Mouse (Mus musculus): ENCODE data around the gene Fmnl3. TPM values are rescaled to one million over a fixed set of nuclear protein-coding genes. Genes with fewer than 3 reads are reported as not detected.

Fmnl3 gene
- total and polyA plus RNA-seq, 3 experiments, result 24.2 to 49.3 (median 28.6) TPM

DNA sequence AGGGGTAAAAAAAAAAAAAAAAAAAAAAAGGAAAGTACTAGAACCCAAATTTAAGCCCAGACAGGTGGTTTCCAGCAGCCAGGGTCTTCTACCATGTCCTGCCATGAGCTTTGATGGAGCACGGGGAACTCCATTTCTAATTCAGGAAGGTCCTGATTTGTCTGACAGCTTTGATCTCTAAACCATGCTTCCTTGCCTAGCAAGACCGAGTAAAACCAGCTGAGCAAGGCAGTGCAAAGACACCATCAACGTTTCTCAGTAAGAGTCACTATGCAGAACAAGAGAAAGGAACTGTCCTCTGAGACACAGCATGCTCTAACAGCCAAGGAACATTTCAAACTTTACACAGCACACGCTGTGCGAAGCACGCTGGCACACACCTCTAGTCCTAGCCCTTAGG is 18.7 kb downstream of the Fmnl3 start:
- Histone ChIP-seq H3K9me3 (replicated peaks; ENCODE audit: low read length) (no peaks in the 10 kb centered on the region), H3K9ac (ENCODE audit: insufficient read depth, low read depth) (peak overlapping the region; percentile 4; the same call in 1 of the 2 replicates), H3K4me3 (replicated peaks in 1 of 3; ENCODE audit: low read depth in 2 of 3, low read length in 2 of 3, poor library complexity in 1 of 3) (no peak overlapping the region), H3K36me3 (replicated peaks in 1 of 2; ENCODE audit: control insufficient read depth in 1 of 2, insufficient read depth in 1 of 2, low read length in 1 of 2) (peaks cover 0 to 20% of the 10 kb centered on the region in 2 experiments), H3K79me2 (replicated peaks; ENCODE audit: control insufficient read depth, extremely low read depth, insufficient read depth, poor library complexity, severe bottlenecking) (peaks cover 46% of the 10 kb centered on the region), H3K4me1 (ENCODE audit: control insufficient read depth in 1 of 2, insufficient read depth in 2 of 2) (peaks cover 63 to 96% of the 10 kb centered on the region in 2 experiments), H3K27ac (ENCODE audit: insufficient read depth, low read depth) (peak overlapping the region; percentile 94), H3K27me3 (replicated peaks) (no peaks in the 10 kb centered on the region), H3K4me2 (ENCODE audit: insufficient read depth, low read depth, poor library complexity, severe bottlenecking) (peak overlapping the region; percentile 74)
- TF ChIP-seq SIN3A (IDR thresholded peaks at IDR 0.05; ENCODE audit: low read length), result peak; percentile 79
- peak; percentile 24; the same call in 1 of the 2 replicates for TF ChIP-seq RCOR1 (conservative IDR thresholded peaks at IDR 0.05; ENCODE audit: low read depth, low read length)
- peak; percentile 47; the same call in 1 of the 2 replicates for TF ChIP-seq MXI1 (IDR thresholded peaks at IDR 0.05; ENCODE audit: low read depth, low read length)
- peak; percentile 98 for TF ChIP-seq MEF2A (IDR thresholded peaks at IDR 0.05; ENCODE audit: borderline replicate concordance, low read depth, low read length)
- TF ChIP-seq TCF12 (IDR thresholded peaks at IDR 0.05; ENCODE audit: low read depth, low read length), result peak; percentile 81
- peak; percentile 61 for TF ChIP-seq BHLHE40 (IDR thresholded peaks at IDR 0.05; ENCODE audit: low read depth, low read length)
- no peak for TF ChIP-seq ZKSCAN1 (IDR thresholded peaks at IDR 0.05; ENCODE audit: borderline replicate concordance, low read depth, low read length)
- peak; percentile 74 for TF ChIP-seq IRF4 (IDR thresholded peaks at IDR 0.05; ENCODE audit: low read depth, low read length)
- TF ChIP-seq ZC3H11A (IDR thresholded peaks at IDR 0.05; ENCODE audit: low read depth, low read length), result no peak
- TF ChIP-seq ETS1 (conservative IDR thresholded peaks at IDR 0.05; ENCODE audit: low read depth, low read length), result peak; percentile 93
- no peak for TF ChIP-seq USF1 (IDR thresholded peaks at IDR 0.05; ENCODE audit: low read depth, low read length)
- TF ChIP-seq MAX (IDR thresholded peaks at IDR 0.05; ENCODE audit: low read length), result peak; percentile 72; the same call in 1 of the 2 replicates
- TF ChIP-seq SMC3 (IDR thresholded peaks at IDR 0.05; ENCODE audit: low read depth, low read length), result no peak; the same call in 1 of the 2 replicates
- peak; percentile 85 for TF ChIP-seq EP300 (IDR thresholded peaks at IDR 0.05; ENCODE audit: low read length)
- TF ChIP-seq ZNF384 (IDR thresholded peaks at IDR 0.05; ENCODE audit: low read depth, low read length), result peak; percentile 98
- TF ChIP-seq E2F4 (IDR thresholded peaks at IDR 0.05; ENCODE audit: insufficient replicate concordance, low read depth, low read length), result no peak
- no peak for TF ChIP-seq MAZ (IDR thresholded peaks at IDR 0.05; ENCODE audit: low read depth, low read length)
- TF ChIP-seq MYC (IDR thresholded peaks at IDR 0.05; ENCODE audit: low read depth, low read length), result peak; percentile 84
- peak; percentile 69 for DNase-seq (ENCODE audit: extremely low read depth)
- in situ Hi-C loops (cut with MboI; ENCODE audit: low pct_ligation_motif_present, low pct_unique_long_range_greater_than_20kb, low sequenced_read_pairs), result no loop called here
- dilution Hi-C loops (cut with MboI; ENCODE audit: extremely low pct_ligation_motif_present, extremely low pct_unique_long_range_greater_than_20kb, low sequenced_read_pairs), result no loop called here

DNA sequence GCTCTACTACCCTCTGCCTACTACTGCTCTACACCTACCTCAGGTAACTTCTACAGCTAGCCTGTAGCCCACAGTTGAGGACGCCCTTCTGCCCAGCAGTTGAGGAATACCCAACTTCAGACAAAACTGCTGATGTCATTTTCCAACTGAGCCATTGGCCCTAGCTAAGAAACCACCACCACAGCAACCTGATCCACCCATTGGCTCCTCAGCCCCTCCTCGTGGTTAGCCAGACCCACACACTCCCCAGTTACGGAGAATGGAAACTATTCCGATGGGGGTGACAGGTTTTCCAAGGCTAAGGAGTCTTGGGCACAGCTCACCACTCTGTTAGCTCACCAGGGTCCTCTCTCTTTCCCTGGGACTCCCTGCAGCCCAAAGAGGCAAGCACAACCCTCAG is 25.3 kb downstream of the Fmnl3 start:
- no peak for DNase-seq (ENCODE audit: extremely low read depth)
- Histone ChIP-seq H3K4me2 (ENCODE audit: insufficient read depth, low read depth, poor library complexity, severe bottlenecking) (no peak overlapping the region), H3K4me1 (ENCODE audit: control insufficient read depth in 1 of 2, insufficient read depth in 2 of 2) (peaks cover 64 to 98% of the 10 kb centered on the region in 2 experiments), H3K36me3 (replicated peaks in 1 of 2; ENCODE audit: control insufficient read depth in 1 of 2, insufficient read depth in 1 of 2, low read length in 1 of 2) (peaks cover 0 to 13% of the 10 kb centered on the region in 2 experiments), H3K4me3 (replicated peaks in 1 of 3; ENCODE audit: low read depth in 2 of 3, low read length in 2 of 3, poor library complexity in 1 of 3) (no peak overlapping the region), H3K79me2 (replicated peaks; ENCODE audit: control insufficient read depth, extremely low read depth, insufficient read depth, poor library complexity, severe bottlenecking) (peaks cover 13% of the 10 kb centered on the region), H3K9ac (ENCODE audit: insufficient read depth, low read depth) (no peak overlapping the region), H3K27ac (ENCODE audit: insufficient read depth, low read depth) (no peak overlapping the region), H3K27me3 (replicated peaks) (no peaks in the 10 kb centered on the region), H3K9me3 (replicated peaks; ENCODE audit: low read length) (no peaks in the 10 kb centered on the region)
- no peak for TF ChIP-seq MXI1 (IDR thresholded peaks at IDR 0.05; ENCODE audit: low read depth, low read length)
- no peak for TF ChIP-seq MAFK (IDR thresholded peaks at IDR 0.05; ENCODE audit: insufficient replicate concordance, low read length)
- no peak for TF ChIP-seq TCF12 (IDR thresholded peaks at IDR 0.05; ENCODE audit: low read depth, low read length)
- TF ChIP-seq E2F4 (IDR thresholded peaks at IDR 0.05; ENCODE audit: insufficient replicate concordance, low read depth, low read length), result no peak
- no peak for TF ChIP-seq SIN3A (IDR thresholded peaks at IDR 0.05; ENCODE audit: low read length)
- TF ChIP-seq CHD2 (IDR thresholded peaks at IDR 0.05; ENCODE audit: low read length), result no peak
- no peak for TF ChIP-seq IRF4 (IDR thresholded peaks at IDR 0.05; ENCODE audit: low read depth, low read length)
- no peak for TF ChIP-seq MAX (IDR thresholded peaks at IDR 0.05; ENCODE audit: low read length)
- dilution Hi-C loops (cut with MboI; ENCODE audit: extremely low pct_ligation_motif_present, extremely low pct_unique_long_range_greater_than_20kb, low sequenced_read_pairs), result no loop called here
- in situ Hi-C loops (cut with MboI; ENCODE audit: low pct_ligation_motif_present, low pct_unique_long_range_greater_than_20kb, low sequenced_read_pairs), result no loop called here
